Mouse (Mus musculus) adipose tissue, adult 10 weeks (tissue): ENCODE measurements around the gene Olfr1226. TPM values are rescaled to one million over a fixed set of nuclear protein-coding genes. Genes with fewer than 3 reads are reported as not detected.

Experiments used
- polyA plus RNA-seq: library from polyadenylated mRNA; stranded (reverse); fragments of 350-450 nt; fragmentation: Illumina TruSeq; extraction: RNeasy Lipid Tissue Mini Kit (QIAGEN cat#74804); gene quantifications from one replicate; pipeline ENCODE4 v1.2.3, GENCODE M21; 2014; ENCODE audit warnings: low read depth, low replicate concordance

The Olfr1226 gene
- polyA plus RNA-seq: not detected

DNA sequence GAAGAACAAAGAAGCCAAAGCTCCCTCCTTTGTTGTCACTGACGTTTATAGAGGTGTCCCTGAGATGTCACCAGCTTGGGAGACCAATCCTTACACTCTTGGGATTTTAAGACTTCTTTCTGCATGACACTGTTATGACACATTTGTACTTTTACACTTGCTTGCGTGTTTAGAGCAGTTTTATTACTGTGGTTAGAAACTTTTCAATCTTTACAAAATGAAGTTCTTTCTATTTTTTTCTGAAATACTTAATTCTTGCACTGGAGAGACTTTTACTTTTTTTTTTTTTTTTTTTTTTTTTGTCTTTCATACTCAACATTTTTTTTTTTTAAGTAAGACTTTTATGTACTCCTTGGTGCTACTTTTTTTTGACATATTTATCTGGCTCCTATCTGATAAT, at the start of gene Olfr1226:
Olfr1226 (minus strand) TSS at position 101 of the 400 bp plus-strand sequence.

GRCm38 (mm10) chr2:89174569-89174968, 25.3 kb downstream of the Olfr1226 start, which contains the start of gene Olfr1225:
Gene Olfr1225 (minus strand): TSS chr2:89174669.

GRCm38 (mm10) chr2:89163991-89164390, 35.9 kb downstream of the Olfr1226 start, which contains the start of gene Olfr1224-ps1:
Gene Olfr1224-ps1 (minus strand): TSS chr2:89164091.

GRCm38 (mm10) chr2:89151460-89151859, 48.4 kb downstream of the Olfr1226 start, which contains the start of gene Olfr1223:
Gene Olfr1223 (minus strand): TSS chr2:89151560.

Other genes with a start within 250 kb of the Olfr1226 start
- gene Olfr1212, start 246.1 kb downstream of the Olfr1226 start, polyA plus RNA-seq: not detected
- not detected for gene Gm13762, start 219.8 kb downstream of the Olfr1226 start, polyA plus RNA-seq
- gene Olfr1214, start 207.4 kb downstream of the Olfr1226 start, polyA plus RNA-seq: not detected
- gene Olfr1215, start 193.1 kb downstream of the Olfr1226 start, polyA plus RNA-seq: not detected
- not detected for gene Olfr1216, start 181.7 kb downstream of the Olfr1226 start, polyA plus RNA-seq
- not detected for gene Olfr1217, start 168.0 kb downstream of the Olfr1226 start, polyA plus RNA-seq
- gene Olfr1218, start 138.9 kb downstream of the Olfr1226 start, polyA plus RNA-seq: not detected
- not detected for gene Olfr1219, start 116.5 kb downstream of the Olfr1226 start, polyA plus RNA-seq
- not detected for gene Olfr1220, start 93.2 kb downstream of the Olfr1226 start, polyA plus RNA-seq
- not detected for gene Olfr1221, start 82.8 kb downstream of the Olfr1226 start, polyA plus RNA-seq
- gene Olfr1222, start 67.0 kb downstream of the Olfr1226 start, polyA plus RNA-seq: not detected
- not detected for gene Olfr1223, start 48.5 kb downstream of the Olfr1226 start, polyA plus RNA-seq
- not detected for gene Olfr1224-ps1, start 36.0 kb downstream of the Olfr1226 start, polyA plus RNA-seq
- not detected for gene Olfr1225, start 25.4 kb downstream of the Olfr1226 start, polyA plus RNA-seq
- gene Olfr1228, start 54.0 kb upstream of the Olfr1226 start, polyA plus RNA-seq: not detected
- not detected for gene Olfr1229, start 88.0 kb upstream of the Olfr1226 start, polyA plus RNA-seq
- not detected for gene Olfr1230, start 97.2 kb upstream of the Olfr1226 start, polyA plus RNA-seq
- not detected for gene Olfr1231, start 107.0 kb upstream of the Olfr1226 start, polyA plus RNA-seq
- gene Olfr1232, start 129.6 kb upstream of the Olfr1226 start, polyA plus RNA-seq: not detected
- gene Olfr1233, start 142.3 kb upstream of the Olfr1226 start, polyA plus RNA-seq: not detected
- not detected for gene Olfr1234, start 164.8 kb upstream of the Olfr1226 start, polyA plus RNA-seq
- not detected for gene Olfr1238, start 209.6 kb upstream of the Olfr1226 start, polyA plus RNA-seq
- not detected for gene Olfr1239, start 220.4 kb upstream of the Olfr1226 start, polyA plus RNA-seq
- gene Olfr1240, start 243.0 kb upstream of the Olfr1226 start, polyA plus RNA-seq: not detected